Mouse (Mus musculus): ENCODE data around the gene Ube2j1. TPM values are rescaled to one million over a fixed set of nuclear protein-coding genes. Genes with fewer than 3 reads are reported as not detected.

Gene Ube2j1
- polyA plus RNA-seq, 1 experiment from 2014 or later, result 30.2 TPM

GRCm38 (mm10) chr4:33099118-33099694 is 68.0 kb downstream of the Ube2j1 start:
- H3K4me3 ChIP-seq (ENCODE audit: control insufficient read depth in 1 of 2, insufficient read depth in 1 of 2, low read depth in 1 of 2, low read length in 2 of 2), result no peak overlapping the region
- H3K27ac ChIP-seq (replicated peaks in 1 of 2; ENCODE audit: control insufficient read depth in 1 of 2, insufficient read depth in 1 of 2, low read depth in 2 of 2, low read length in 2 of 2), result no peak overlapping the region
- H3K9ac ChIP-seq (ENCODE audit: low read length), result no peak overlapping the region
- no peak for ATAC-seq (ENCODE audit: insufficient number of reproducible peaks, insufficient read depth, low FRiP score, low read depth)
- no peaks in the 10 kb centered on the region for H3K9me3 ChIP-seq (ENCODE audit: control insufficient read depth, low read length)
- 78% methylated on average over 6 of the region's 6 CpGs for WGBS
- no peaks in the 10 kb centered on the region for H3K36me3 ChIP-seq (ENCODE audit: control insufficient read depth, insufficient read depth, low read length)
- H3K4me1 ChIP-seq (ENCODE audit: control insufficient read depth in 2 of 2, insufficient read depth in 2 of 2, low read length in 2 of 2), result no peaks in the 10 kb centered on the region
- no peak overlapping the region for H3K4me2 ChIP-seq (ENCODE audit: low read length)
- H3K27me3 ChIP-seq (ENCODE audit: control insufficient read depth, insufficient read depth, low read length), result no peaks in the 10 kb centered on the region

Other genes starting within 250 kb of the Ube2j1 start
- 137 and 144 TPM in 2 replicates for gene Lyrm2, start 231.2 kb upstream of the Ube2j1 start, polyA plus RNA-seq (2014; fragmentation: Nextera tagmentation; extraction: Ambion mirVana)
- gene Ankrd6, start 80.6 kb upstream of the Ube2j1 start, polyA plus RNA-seq (2014; fragmentation: Nextera tagmentation; extraction: Ambion mirVana), result 4.5 and 4.6 TPM in 2 replicates
- gene Rragd, start 48.4 kb upstream of the Ube2j1 start, polyA plus RNA-seq (2014; fragmentation: Nextera tagmentation; extraction: Ambion mirVana), result 53.2 and 54.8 TPM in 2 replicates
- 0.11 and 0.39 TPM in 2 replicates for gene Gabrr2, start 31.6 kb downstream of the Ube2j1 start, polyA plus RNA-seq (2014; fragmentation: Nextera tagmentation; extraction: Ambion mirVana)
- 0.08 and 0.16 TPM in 2 replicates for gene Gabrr1, start 101.1 kb downstream of the Ube2j1 start, polyA plus RNA-seq (2014; fragmentation: Nextera tagmentation; extraction: Ambion mirVana)
- 2.5 TPM in 2 replicates for gene Pm20d2, start 158.3 kb downstream of the Ube2j1 start, polyA plus RNA-seq (2014; fragmentation: Nextera tagmentation; extraction: Ambion mirVana)
- gene Srsf12, start 177.6 kb downstream of the Ube2j1 start, polyA plus RNA-seq (2014; fragmentation: Nextera tagmentation; extraction: Ambion mirVana), result 1.2 and 2.3 TPM in 2 replicates

Data from heart, embryonic 14.5 days (tissue).